Mouse (Mus musculus) small intestine, adult 10 weeks (tissue): ENCODE measurements around the gene Lbhd1. TPM values are rescaled to one million over a fixed set of nuclear protein-coding genes. Genes with fewer than 3 reads are reported as not detected.

ENCODE experiments used
- polyA plus RNA-seq: library from polyadenylated mRNA; stranded (reverse); fragments of 350-450 nt; fragmentation: Illumina TruSeq; extraction: RNeasy Lipid Tissue Mini Kit (QIAGEN cat#74804); gene quantifications from one replicate; pipeline ENCODE4 v1.2.3, GENCODE M21; 2014; ENCODE audit warnings: low replicate concordance

The Lbhd1 gene
- polyA plus RNA-seq, 1 experiment from 2014 or later = 49.2 TPM

Other genes with a start within 250 kb of the Lbhd1 start
- 0.15 TPM for gene Chrm1, start 219.9 kb upstream of the Lbhd1 start, polyA plus RNA-seq
- 206 TPM for gene Slc3a2, start 160.4 kb upstream of the Lbhd1 start, polyA plus RNA-seq
- gene Wdr74, start 147.9 kb upstream of the Lbhd1 start, polyA plus RNA-seq = 3.9 TPM
- not detected for gene 1700092M07Rik, start 143.0 kb upstream of the Lbhd1 start, polyA plus RNA-seq
- 85.9 TPM for gene Stx5a, start 142.3 kb upstream of the Lbhd1 start, polyA plus RNA-seq
- 75.6 TPM for gene Nxf1, start 126.7 kb upstream of the Lbhd1 start, polyA plus RNA-seq
- 15.3 TPM for gene Tmem223, start 112.7 kb upstream of the Lbhd1 start, polyA plus RNA-seq
- gene Tmem179b, start 109.3 kb upstream of the Lbhd1 start, polyA plus RNA-seq = 32.6 TPM
- gene Taf6l, start 97.3 kb upstream of the Lbhd1 start, polyA plus RNA-seq = not detected
- gene Polr2g, start 85.2 kb upstream of the Lbhd1 start, polyA plus RNA-seq = 32.5 TPM
- gene Zbtb3, start 81.2 kb upstream of the Lbhd1 start, polyA plus RNA-seq = not detected
- 99.3 TPM for gene Ttc9c, start 64.4 kb upstream of the Lbhd1 start, polyA plus RNA-seq
- gene Hnrnpul2, start 63.7 kb upstream of the Lbhd1 start, polyA plus RNA-seq = 130 TPM
- gene AC129217.1, start 54.0 kb upstream of the Lbhd1 start, polyA plus RNA-seq = 1.2 TPM
- 5.8 TPM for gene Bscl2, start 46.3 kb upstream of the Lbhd1 start, polyA plus RNA-seq
- gene Gng3, start 44.5 kb upstream of the Lbhd1 start, polyA plus RNA-seq = not detected
- 0.82 TPM for gene Lrrn4cl, start 33.0 kb upstream of the Lbhd1 start, polyA plus RNA-seq
- 7.1 TPM for gene Ubxn1, start 12.2 kb upstream of the Lbhd1 start, polyA plus RNA-seq
- gene Uqcc3, start 2.8 kb upstream of the Lbhd1 start, polyA plus RNA-seq = 1.8 TPM
- not detected for gene Gm49403, start 198 bp downstream of the Lbhd1 start, polyA plus RNA-seq
- gene 1810009A15Rik, start 5.1 kb downstream of the Lbhd1 start, polyA plus RNA-seq = 12.1 TPM
- not detected for gene Gm49416, start 5.2 kb downstream of the Lbhd1 start, polyA plus RNA-seq
- 0.52 TPM for gene Ints5, start 9.3 kb downstream of the Lbhd1 start, polyA plus RNA-seq
- 74.1 TPM for gene Ganab, start 14.3 kb downstream of the Lbhd1 start, polyA plus RNA-seq
- gene B3gat3, start 36.6 kb downstream of the Lbhd1 start, polyA plus RNA-seq = 18.6 TPM
- not detected for gene Rom1, start 45.6 kb downstream of the Lbhd1 start, polyA plus RNA-seq
- gene Eml3, start 45.8 kb downstream of the Lbhd1 start, polyA plus RNA-seq = 1.5 TPM
- 44.1 TPM for gene Mta2, start 58.1 kb downstream of the Lbhd1 start, polyA plus RNA-seq
- gene Tut1, start 70.1 kb downstream of the Lbhd1 start, polyA plus RNA-seq = 2.6 TPM
- 38.7 TPM for gene Eef1g, start 83.3 kb downstream of the Lbhd1 start, polyA plus RNA-seq
- gene Ahnak, start 105.6 kb downstream of the Lbhd1 start, polyA plus RNA-seq = 33.7 TPM
- not detected for gene Scgb1a1, start 204.2 kb downstream of the Lbhd1 start, polyA plus RNA-seq